Mouse (Mus musculus) liver, adult 2 months (tissue): ENCODE measurements at regions not wholly inside any gene's neighbourhood (a gene's known extent, or its start where the extent isn't known, plus 50 kb on each side); places are given as distances from the start of the nearest gene placed in this dataset.

ENCODE experiments used
- DNase-seq: peaks from one replicate; pipeline ENCODE4 v3.0.0-alpha.2; 2011; ENCODE audit warnings: low read depth, low spot score; ENCODE audit errors: extremely low read depth
- H3K27ac ChIP-seq: fragments of 200-500 bp; replicated peaks from 2 replicates; pipeline ENCODE4 v1.5.1; 2012; ENCODE audit warnings: low read depth, mild to moderate bottlenecking, control low read depth, inconsistent platforms, low read length; ENCODE audit not compliant: insufficient read depth
- H3K27me3 ChIP-seq: fragments of 200-500 bp; 2 replicates; pipeline ENCODE4 v1.6.1; 2012; ENCODE audit warnings: mild to moderate bottlenecking, moderate library complexity, low read length, inconsistent platforms; ENCODE audit not compliant: control insufficient read depth, insufficient read depth
- H3K36me3 ChIP-seq: fragments of 200-500 bp; 2 replicates; pipeline ENCODE4 v1.6.1; 2012; ENCODE audit warnings: low read length, inconsistent platforms; ENCODE audit not compliant: control insufficient read depth, insufficient read depth
- H3K4me1 ChIP-seq: fragments of 200-500 bp; 2 replicates; pipeline ENCODE4 v1.6.1; 2011; ENCODE audit warnings: low read length; ENCODE audit not compliant: control insufficient read depth, insufficient read depth
- H3K4me3 ChIP-seq: fragments of 200-500 bp; 2 replicates; pipeline ENCODE4 v1.5.1; 2011; ENCODE audit warnings: low read depth, mild to moderate bottlenecking, control low read depth, low read length, moderate library complexity; ENCODE audit not compliant: insufficient read depth
- H3K79me2 ChIP-seq: fragments of 200-500 bp; 2 replicates; pipeline ENCODE4 v1.6.1; 2012; ENCODE audit warnings: inconsistent platforms, mild to moderate bottlenecking, low read length, moderate library complexity; ENCODE audit not compliant: control insufficient read depth, insufficient read depth
- H3K9ac ChIP-seq: fragments of 200-500 bp; 2 replicates; pipeline ENCODE4 v1.6.1; 2012; ENCODE audit warnings: low read depth, mild to moderate bottlenecking, control low read depth, inconsistent platforms, low read length
- CTCF ChIP-seq: fragments of 200-500 bp; IDR thresholded peaks from 2 replicates; pipeline ENCODE4 v1.5.1; 2011; ENCODE audit warnings: low read depth, low read length, control low read depth
- POLR2A ChIP-seq: fragments of 200-500 bp; IDR thresholded peaks from 2 replicates; pipeline ENCODE4 v1.6.1; 2011; ENCODE audit warnings: low read length, control low read depth; ENCODE audit not compliant: insufficient read depth; ENCODE audit errors: extremely low read depth
- WGBS: fragments of 180-500 bp; shearing (Covaris S2); methylation state at CpG from one replicate; pipeline ENCODE4 v1.1.7; 2018; 5-methylcytosine and 5-hydroxymethylcytosine counted together

DNA sequence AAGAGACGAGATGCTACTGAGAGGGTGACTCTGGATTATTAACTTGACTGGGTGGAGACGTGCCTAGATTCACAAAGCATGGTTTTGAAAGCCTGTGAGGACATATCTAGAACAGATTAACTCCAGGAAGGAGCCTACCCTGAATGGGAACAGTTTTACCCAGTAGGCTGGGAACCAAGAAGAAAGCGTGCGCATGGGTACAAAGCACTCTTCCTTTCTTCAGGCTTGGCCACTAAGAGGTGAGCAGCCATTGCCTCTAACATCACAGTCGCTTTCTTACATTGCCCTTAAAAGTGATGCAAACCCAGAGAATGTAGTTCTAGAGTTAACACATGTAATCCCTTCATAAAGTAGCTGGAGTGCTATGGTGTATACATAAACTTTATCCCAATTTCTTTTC lies 414.0 kb downstream of the Efna5 start:
- no peak for DNase-seq
- Histone ChIP-seq H3K4me1 (no peaks in the 10 kb centered on the region), H3K4me3 (no peak overlapping the region), H3K27ac (no peak overlapping the region), H3K27me3 (no peaks in the 10 kb centered on the region), H3K9ac (no peak overlapping the region), H3K36me3 (no peaks in the 10 kb centered on the region), H3K79me2 (no peaks in the 10 kb centered on the region)
- TF ChIP-seq CTCF = no peak
- TF ChIP-seq POLR2A = no peak
- WGBS = 80% methylated on average over 5 of the region's 5 CpGs

DNA sequence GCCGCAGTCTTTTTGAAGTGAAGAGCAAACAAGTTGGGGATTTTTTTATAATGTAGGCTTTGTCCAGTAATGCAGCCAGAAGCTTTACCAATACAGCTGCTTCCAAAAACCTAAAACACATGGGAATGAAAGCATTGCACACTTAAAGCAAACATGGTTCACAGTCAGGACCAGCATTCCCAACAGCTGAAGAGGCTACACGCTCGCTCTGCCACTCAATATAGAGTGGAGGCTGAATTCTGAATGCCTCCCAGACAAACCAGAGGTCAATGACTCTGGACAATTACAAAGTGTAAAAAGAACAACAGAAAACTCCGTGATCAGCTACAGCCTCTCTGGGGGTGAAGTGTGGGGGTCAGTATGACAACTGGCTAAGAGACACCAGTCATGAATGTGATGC lies 416.1 kb downstream of the Efna5 start:
- H3K4me1 ChIP-seq = no peaks in the 10 kb centered on the region
- H3K27me3 ChIP-seq = no peaks in the 10 kb centered on the region
- H3K27ac ChIP-seq = no peak overlapping the region
- H3K9ac ChIP-seq = no peak overlapping the region
- 87% methylated on average over 4 of the region's 4 CpGs for WGBS
- no peaks in the 10 kb centered on the region for H3K36me3 ChIP-seq
- no peaks in the 10 kb centered on the region for H3K79me2 ChIP-seq
- H3K4me3 ChIP-seq = no peak overlapping the region
- no peak for DNase-seq
- no peak for TF ChIP-seq POLR2A
- no peak for TF ChIP-seq CTCF

DNA sequence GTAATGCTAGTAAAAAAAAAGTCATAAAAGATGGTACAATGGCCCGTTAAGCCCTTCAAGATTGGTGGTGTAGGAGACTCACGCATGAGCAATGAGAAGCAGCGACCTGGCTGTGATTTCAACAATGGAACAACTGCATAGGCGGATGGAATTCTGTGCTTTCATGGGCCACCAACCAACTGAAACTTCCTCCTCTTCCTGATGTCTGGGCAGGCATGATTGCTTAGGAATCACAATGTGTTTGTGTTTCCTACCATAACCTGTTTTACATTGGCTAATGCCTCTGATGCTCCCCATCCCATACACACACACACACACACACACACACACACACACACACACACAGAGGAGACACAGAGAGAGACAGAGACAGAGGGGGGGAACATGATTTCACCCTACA lies 416.9 kb downstream of the Efna5 start:
- WGBS = 88% methylated on average over 4 of the region's 4 CpGs

DNA sequence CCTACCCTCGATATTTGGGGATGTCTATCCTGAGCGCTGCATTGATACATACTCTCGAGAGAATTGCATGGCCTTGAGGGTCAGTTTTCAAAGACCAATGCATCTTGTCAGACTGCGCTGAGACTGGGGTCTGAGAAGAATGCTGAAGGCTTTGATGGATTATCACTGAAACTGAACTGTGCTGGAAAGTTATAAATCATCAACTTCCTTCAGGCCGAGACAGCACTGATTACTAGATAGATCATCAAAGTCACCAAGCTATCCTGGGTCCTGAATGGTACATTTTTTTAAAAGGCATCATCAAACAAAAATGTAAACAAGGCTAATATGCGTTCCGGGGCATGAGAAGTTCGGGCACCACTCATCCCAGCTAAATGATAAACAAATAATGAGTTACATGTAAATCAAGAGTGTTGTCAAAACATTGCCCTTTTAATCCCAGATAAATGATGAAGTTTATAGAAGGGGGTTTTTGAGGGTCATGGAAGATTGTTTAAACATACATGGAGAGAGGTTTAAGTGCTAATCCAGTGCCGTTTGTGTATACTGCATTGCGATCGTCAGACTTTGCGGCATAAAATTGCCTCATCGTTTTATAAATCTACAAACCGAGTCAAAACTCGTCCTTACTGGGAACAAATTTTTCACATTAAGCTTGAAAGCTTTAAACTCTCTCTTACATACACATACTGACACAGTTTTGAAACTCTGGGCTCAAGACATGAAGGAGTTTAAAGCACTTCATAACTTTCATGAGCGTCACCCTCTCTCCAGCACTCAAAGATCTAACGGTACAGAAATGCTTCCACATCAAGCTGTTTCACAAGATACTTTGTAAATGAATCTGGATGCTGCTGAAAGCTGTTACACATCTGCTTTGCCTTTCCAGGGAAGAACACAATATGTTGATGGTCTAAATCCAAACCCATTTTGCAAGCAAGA lies 419.5 kb downstream of the Efna5 start:
- Histone ChIP-seq H3K4me3 (no peak overlapping the region), H3K9ac (no peak overlapping the region), H3K36me3 (no peaks in the 10 kb centered on the region), H3K4me1 (no peaks in the 10 kb centered on the region), H3K79me2 (no peaks in the 10 kb centered on the region), H3K27me3 (no peaks in the 10 kb centered on the region), H3K27ac (no peak overlapping the region)
- TF ChIP-seq CTCF (no peak), POLR2A (no peak)
- DNase-seq = no peak
- 84% methylated on average over 17 of the region's 17 CpGs for WGBS

More for the DNA sequence above, 416.9 kb downstream of the Efna5 start:
- Histone ChIP-seq H3K27me3 (no peaks in the 10 kb centered on the region), H3K79me2 (no peaks in the 10 kb centered on the region), H3K4me1 (no peaks in the 10 kb centered on the region), H3K4me3 (no peak overlapping the region), H3K27ac (no peak overlapping the region), H3K36me3 (no peaks in the 10 kb centered on the region), H3K9ac (no peak overlapping the region)
- TF ChIP-seq POLR2A (no peak), CTCF (no peak)
- DNase-seq = no peak

DNA sequence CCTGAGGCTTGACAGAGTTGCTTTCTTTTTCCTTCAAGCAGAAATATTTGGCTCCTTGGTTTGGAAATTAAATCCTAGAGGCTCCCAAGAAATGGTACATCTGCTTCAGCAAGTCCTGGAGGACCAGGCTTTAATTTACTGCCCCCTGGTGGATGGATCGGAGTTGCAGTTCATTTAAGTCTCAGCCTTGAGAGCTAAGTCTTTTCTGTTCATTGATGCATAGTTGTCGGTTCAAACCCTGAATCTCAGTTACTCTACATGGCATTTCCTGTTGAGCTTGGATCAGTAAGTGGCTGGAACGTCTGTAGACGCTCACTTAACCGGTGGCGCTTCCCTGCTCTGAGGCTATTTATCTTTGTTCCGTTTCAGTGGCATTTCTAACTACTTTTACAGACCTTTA lies 422.2 kb downstream of the Efna5 start:
- TF ChIP-seq POLR2A = no peak
- TF ChIP-seq CTCF = 0 out of 2 replicates have a peak, but pooled peaks have one; percentile 8
- Histone ChIP-seq H3K79me2 (no peaks in the 10 kb centered on the region), H3K27me3 (no peaks in the 10 kb centered on the region), H3K36me3 (no peaks in the 10 kb centered on the region), H3K27ac (no peak overlapping the region), H3K4me1 (no peaks in the 10 kb centered on the region), H3K4me3 (no peak overlapping the region), H3K9ac (no peak overlapping the region)
- 40% methylated on average over 7 of the region's 7 CpGs for WGBS
- peak; percentile 39 for DNase-seq

DNA sequence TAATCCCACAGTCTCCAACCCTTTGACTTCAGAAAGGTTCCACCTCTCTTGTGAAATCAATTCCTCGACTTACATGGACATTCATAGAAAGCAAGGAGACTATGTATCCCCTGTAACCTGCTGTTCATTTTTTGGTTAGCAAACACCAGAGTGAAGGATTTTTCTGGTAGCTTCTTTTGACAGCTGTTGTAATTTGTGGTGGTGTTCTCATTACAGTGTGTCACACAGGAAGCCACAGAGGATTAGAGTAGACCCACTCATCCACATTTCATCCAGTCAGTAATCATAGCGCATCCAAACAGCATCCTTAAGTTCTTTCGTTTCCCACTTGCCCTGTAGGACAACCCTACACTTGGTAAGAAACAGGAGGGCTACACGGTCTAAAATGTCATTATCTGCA lies 443.1 kb downstream of the Efna5 start:
- no peak overlapping the region for H3K4me3 ChIP-seq
- 82% methylated on average over 4 of the region's 4 CpGs for WGBS
- no peak for TF ChIP-seq POLR2A
- TF ChIP-seq CTCF = no peak
- no peak overlapping the region for H3K9ac ChIP-seq
- H3K79me2 ChIP-seq = no peaks in the 10 kb centered on the region
- H3K27ac ChIP-seq = no peak overlapping the region
- no peaks in the 10 kb centered on the region for H3K27me3 ChIP-seq
- no peaks in the 10 kb centered on the region for H3K36me3 ChIP-seq
- no peaks in the 10 kb centered on the region for H3K4me1 ChIP-seq
- no peak for DNase-seq
